Mouse (Mus musculus): ENCODE measurements at regions not wholly inside any gene's neighbourhood (a gene's known extent, or its start where the extent isn't known, plus 50 kb on each side); places are given as distances from the start of the nearest gene placed in this dataset.

DNA sequence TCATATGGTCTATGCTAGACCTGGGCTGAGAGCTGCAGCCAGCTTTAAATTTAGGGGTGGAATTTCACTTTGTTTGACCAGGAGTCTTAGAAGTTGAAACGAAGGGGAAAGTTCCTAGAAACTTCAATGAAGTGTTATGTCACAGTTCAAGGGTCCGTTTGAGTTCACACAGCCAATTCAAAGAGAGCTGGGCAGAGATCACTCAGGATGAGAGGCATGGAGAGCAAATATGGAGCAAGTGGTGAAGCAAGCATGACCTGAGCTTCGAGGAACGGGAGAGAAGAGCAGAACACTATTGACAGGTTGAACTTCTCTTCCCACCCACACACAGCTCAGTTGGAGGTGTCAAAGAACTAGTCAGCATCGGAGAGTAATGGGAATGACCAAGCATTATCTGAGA lies 56.1 kb upstream of the Hmgn3 start:
- no peak overlapping the region for H3K27ac ChIP-seq (ENCODE audit: insufficient read depth, low read depth, low read length)
- H3K4me1 ChIP-seq (ENCODE audit: control insufficient read depth, insufficient read depth, low read length), result no peaks in the 10 kb centered on the region
- WGBS, result 77% methylated on average over 5 of the region's 5 CpGs
- no peak overlapping the region for H3K4me3 ChIP-seq (ENCODE audit: insufficient read depth, low read depth, low read length)
- TF ChIP-seq POLR2A (IDR thresholded peaks at IDR 0.05; ENCODE audit: insufficient read depth, low read depth, low read length) (no peak), CTCF (IDR thresholded peaks at IDR 0.05; ENCODE audit: insufficient read depth, low read depth, low read length) (no peak)

DNA sequence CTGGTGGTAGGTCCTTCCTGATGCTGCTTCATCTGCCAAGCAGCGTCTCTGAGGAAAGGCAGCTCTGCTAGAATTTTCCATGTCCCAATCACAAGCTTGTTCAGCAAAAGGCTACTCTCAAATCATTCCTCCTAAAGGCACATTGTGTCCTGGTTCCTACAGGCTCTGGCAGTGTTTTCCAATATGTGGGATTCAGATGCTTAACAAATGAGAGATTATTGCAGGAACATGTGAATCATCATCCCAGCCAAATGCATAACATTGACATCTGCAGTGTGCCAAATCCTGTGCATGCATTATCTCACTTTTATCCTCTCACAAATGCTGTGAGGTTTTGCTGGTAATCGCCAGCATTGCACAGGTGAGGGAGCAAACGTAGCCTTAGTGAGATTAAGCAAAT lies 53.3 kb upstream of the Hmgn3 start:
- Histone ChIP-seq H3K4me3 (ENCODE audit: insufficient read depth, low read depth, low read length) (no peak overlapping the region), H3K27ac (ENCODE audit: insufficient read depth, low read depth, low read length) (no peak overlapping the region), H3K4me1 (ENCODE audit: control insufficient read depth, insufficient read depth, low read length) (no peaks in the 10 kb centered on the region)
- 93% methylated on average over 3 of the region's 3 CpGs for WGBS
- no peak for TF ChIP-seq CTCF (IDR thresholded peaks at IDR 0.05; ENCODE audit: insufficient read depth, low read depth, low read length)
- no peak for TF ChIP-seq POLR2A (IDR thresholded peaks at IDR 0.05; ENCODE audit: insufficient read depth, low read depth, low read length)

DNA sequence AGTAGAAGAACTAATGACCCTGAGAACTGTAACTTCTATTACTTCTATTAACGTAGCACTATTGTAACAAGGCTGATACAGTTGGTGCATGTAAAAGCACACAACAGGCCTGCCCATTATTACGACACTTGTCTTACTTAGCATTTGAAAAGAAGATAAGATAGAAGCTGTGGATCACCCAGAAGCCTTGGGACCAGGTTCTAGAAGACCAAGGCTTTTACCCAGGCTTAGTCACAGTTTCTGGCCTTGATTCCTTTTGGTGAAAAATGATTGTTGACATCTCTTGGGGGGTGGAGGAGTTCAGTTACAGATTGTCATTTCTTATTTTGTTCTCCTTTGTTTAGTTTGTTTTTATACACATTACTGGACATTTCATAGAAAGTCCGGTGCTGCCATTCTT lies 52.7 kb upstream of the Hmgn3 start:
- TF ChIP-seq POLR2A (IDR thresholded peaks at IDR 0.05; ENCODE audit: insufficient read depth, low read depth, low read length) (no peak), CTCF (IDR thresholded peaks at IDR 0.05; ENCODE audit: insufficient read depth, low read depth, low read length) (no peak)
- no peaks in the 10 kb centered on the region for H3K4me1 ChIP-seq (ENCODE audit: control insufficient read depth, insufficient read depth, low read length)
- no peak overlapping the region for H3K27ac ChIP-seq (ENCODE audit: insufficient read depth, low read depth, low read length)
- H3K4me3 ChIP-seq (ENCODE audit: insufficient read depth, low read depth, low read length), result no peak overlapping the region
- WGBS, result 95% methylated on average over 3 of the region's 3 CpGs

DNA sequence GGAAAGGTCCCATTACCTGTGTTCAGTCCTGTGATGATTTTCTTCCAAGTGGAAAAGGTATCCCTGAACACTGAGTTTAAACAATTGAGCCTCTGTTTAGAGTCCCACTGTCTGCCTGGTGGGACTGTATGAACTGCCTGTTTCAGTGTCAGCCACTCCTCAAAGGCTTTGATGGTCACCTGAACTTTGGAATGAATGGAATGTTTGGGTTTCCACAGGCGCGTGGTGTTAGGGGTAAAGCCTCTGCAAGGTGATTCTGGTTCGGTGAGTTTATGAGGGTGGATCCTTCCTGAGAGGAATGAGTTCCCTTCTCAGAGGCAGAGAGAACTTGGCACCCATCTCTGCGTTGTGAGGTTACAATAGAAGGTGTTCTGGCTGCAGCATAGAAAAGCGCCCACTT lies 50.5 kb upstream of the Hmgn3 start:
- WGBS, result 85% methylated on average over 5 of the region's 5 CpGs
- H3K4me1 ChIP-seq (ENCODE audit: control insufficient read depth, insufficient read depth, low read length), result no peaks in the 10 kb centered on the region
- TF ChIP-seq POLR2A (IDR thresholded peaks at IDR 0.05; ENCODE audit: insufficient read depth, low read depth, low read length) (no peak), CTCF (IDR thresholded peaks at IDR 0.05; ENCODE audit: insufficient read depth, low read depth, low read length) (no peak)
- no peak overlapping the region for H3K4me3 ChIP-seq (ENCODE audit: insufficient read depth, low read depth, low read length)
- H3K27ac ChIP-seq (ENCODE audit: insufficient read depth, low read depth, low read length), result no peak overlapping the region

Data from olfactory bulb, adult 2 months (tissue).